Mouse (Mus musculus) limb, embryonic 14.5 days (tissue): Measurements from ENCODE around the gene Tshz2. TPM values are rescaled to one million over a fixed set of nuclear protein-coding genes. Genes with fewer than 3 reads are reported as not detected.

Source experiments
- ATAC-seq: fragments of 200-750 bp; cut with Nextera tagmentation; 2 replicates; pipeline ENCODE4 v1.8.0; 2017; ENCODE audit warnings: low read depth, moderate number of reproducible peaks, moderate TSS enrichment; ENCODE audit not compliant: low FRiP score
- DNase-seq: peaks from one replicate; pipeline ENCODE4 v3.0.0-alpha.2; 2015; ENCODE audit warnings: low spot score
- H3K27ac ChIP-seq: fragments of 300-500 bp; sonication (generic); replicated peaks from 2 replicates; pipeline ENCODE4 v1.5.1; 2014; ENCODE audit warnings: low read depth, mild to moderate bottlenecking, low read length, moderate library complexity, mixed read lengths
- H3K27me3 ChIP-seq: fragments of 300-500 bp; sonication (generic); 2 replicates; pipeline ENCODE4 v1.6.1; 2014; ENCODE audit warnings: low read length, mixed read lengths; ENCODE audit not compliant: control insufficient read depth, insufficient read depth
- H3K36me3 ChIP-seq: fragments of 300-500 bp; sonication (generic); 2 replicates; pipeline ENCODE4 v1.6.1; 2014; ENCODE audit warnings: mild to moderate bottlenecking, low read length, moderate library complexity, mixed read lengths; ENCODE audit not compliant: control insufficient read depth, insufficient read depth
- H3K4me1 ChIP-seq: fragments of 300-500 bp; sonication (generic); 2 replicates; pipeline ENCODE4 v1.6.1; 2014; ENCODE audit warnings: antibody characterized with exemption, low read length, mixed read lengths; ENCODE audit not compliant: control insufficient read depth, insufficient read depth
- H3K4me2 ChIP-seq: fragments of 300-500 bp; sonication (generic); replicated peaks from 2 replicates; pipeline ENCODE4 v1.6.1; 2014; ENCODE audit warnings: low read depth, mild to moderate bottlenecking, low read length, moderate library complexity; ENCODE audit not compliant: severe bottlenecking
- H3K4me3 ChIP-seq: fragments of 300-500 bp; sonication (generic); replicated peaks from 2 replicates; pipeline ENCODE4 v1.5.1; 2014; ENCODE audit warnings: low read length
- H3K9ac ChIP-seq: fragments of 300-500 bp; sonication (generic); 2 replicates; pipeline ENCODE4 v1.6.1; 2014; ENCODE audit warnings: mild to moderate bottlenecking, low read depth, low read length, moderate library complexity; ENCODE audit not compliant: severe bottlenecking
- H3K9me3 ChIP-seq: fragments of 300-500 bp; sonication (generic); 2 replicates; pipeline ENCODE4 v1.6.1; 2016; ENCODE audit warnings: low read length; ENCODE audit not compliant: control insufficient read depth
- POLR2A ChIP-seq: fragments of 200-500 bp; IDR thresholded peaks from 2 replicates; pipeline ENCODE4 v1.8.0; 2012; ENCODE audit warnings: inconsistent platforms, mild to moderate bottlenecking, moderate library complexity, borderline replicate concordance; ENCODE audit not compliant: insufficient read depth, insufficient read length; ENCODE audit errors: extremely low read depth
- WGBS: fragments of 180-500 bp; shearing (Covaris S2); extraction: QIAGEN DNeasy Blood & Tissue Kit; methylation state at CpG from one replicate; pipeline ENCODE4 v1.1.7; 2014; 5-methylcytosine and 5-hydroxymethylcytosine counted together
- polyA plus RNA-seq, 2 experiments: library from polyadenylated mRNA; depleted of rRNA in 1 of 2; stranded (reverse) in 1 of 2; unstranded in 1 of 2; fragments of >200 nt; fragmentation: Nextera tagmentation in 1 of 2; extraction: Ambion mirVana in 1 of 2; gene quantifications; 2 replicates each; pipeline versions ENCODE4 v1.2.1 to v1.2.3; 2012 to 2014

The Tshz2 gene
- polyA plus RNA-seq, 2 experiments = 7.3 to 29.2 TPM

GRCm38 (mm10) chr2:169906396-169906795, 273.6 kb downstream of the Tshz2 start:
- H3K9me3 ChIP-seq = no peaks in the 10 kb centered on the region
- no peak overlapping the region for H3K4me3 ChIP-seq
- H3K27ac ChIP-seq = no peak overlapping the region
- no peak overlapping the region for H3K9ac ChIP-seq
- no peak for TF ChIP-seq POLR2A
- H3K36me3 ChIP-seq = no peaks in the 10 kb centered on the region
- no peak for DNase-seq
- WGBS = 5% methylated on average over 9 of the region's 9 CpGs
- H3K27me3 ChIP-seq = no peaks in the 10 kb centered on the region; the same call in 1 of the 2 replicates
- peaks cover 7% of the 10 kb centered on the region for H3K4me1 ChIP-seq
- no peak for ATAC-seq
- no peak overlapping the region for H3K4me2 ChIP-seq

GRCm38 (mm10) chr2:169907979-169908378, 275.2 kb downstream of the Tshz2 start:
- ATAC-seq (no peak), DNase-seq (no peak)

GRCm38 (mm10) chr2:169910606-169911005, 277.8 kb downstream of the Tshz2 start:
- Histone ChIP-seq H3K4me3 (no peak overlapping the region), H3K4me2 (no peak overlapping the region), H3K36me3 (no peaks in the 10 kb centered on the region), H3K27ac (no peak overlapping the region), H3K9ac (no peak overlapping the region), H3K9me3 (no peaks in the 10 kb centered on the region), H3K4me1 (peaks cover 7% of the 10 kb centered on the region), H3K27me3 (no peaks in the 10 kb centered on the region; the same call in 1 of the 2 replicates)
- ATAC-seq = no peak
- DNase-seq = no peak
- WGBS = 62% methylated on average over 3 of the region's 4 CpGs
- TF ChIP-seq POLR2A = no peak

More at GRCm38 (mm10) chr2:169907979-169908378, 275.2 kb downstream of the Tshz2 start:
- H3K27me3 ChIP-seq = no peaks in the 10 kb centered on the region; the same call in 1 of the 2 replicates
- WGBS = 84% methylated on average over 7 of the region's 7 CpGs
- H3K36me3 ChIP-seq = no peaks in the 10 kb centered on the region
- no peak overlapping the region for H3K4me3 ChIP-seq
- H3K9me3 ChIP-seq = no peaks in the 10 kb centered on the region
- no peak overlapping the region for H3K27ac ChIP-seq
- H3K9ac ChIP-seq = no peak overlapping the region
- H3K4me2 ChIP-seq = no peak overlapping the region
- H3K4me1 ChIP-seq = peaks cover 7% of the 10 kb centered on the region
- no peak for TF ChIP-seq POLR2A

GRCm38 (mm10) chr2:169912826-169913225, 280.0 kb downstream of the Tshz2 start:
- H3K27ac ChIP-seq = no peak overlapping the region
- H3K27me3 ChIP-seq = no peaks in the 10 kb centered on the region
- WGBS = 90% methylated on average over 14 of the region's 14 CpGs
- no peak overlapping the region for H3K9ac ChIP-seq
- H3K4me2 ChIP-seq = no peak overlapping the region
- H3K4me3 ChIP-seq = no peak overlapping the region
- TF ChIP-seq POLR2A = no peak
- no peaks in the 10 kb centered on the region for H3K9me3 ChIP-seq
- DNase-seq = no peak
- ATAC-seq = no peak
- no peaks in the 10 kb centered on the region for H3K4me1 ChIP-seq
- no peaks in the 10 kb centered on the region for H3K36me3 ChIP-seq

- H3K4me3 ChIP-seq = no peak overlapping the region
- 87% methylated on average over 8 of the region's 8 CpGs for WGBS
- no peak overlapping the region for H3K27ac ChIP-seq
- H3K36me3 ChIP-seq = no peaks in the 10 kb centered on the region
- H3K9me3 ChIP-seq = no peaks in the 10 kb centered on the region
- no peak overlapping the region for H3K4me2 ChIP-seq
- DNase-seq (no peak), ATAC-seq (no peak)
- TF ChIP-seq POLR2A = no peak
- H3K9ac ChIP-seq = no peak overlapping the region
- H3K4me1 ChIP-seq = no peaks in the 10 kb centered on the region
- no peaks in the 10 kb centered on the region for H3K27me3 ChIP-seq
Observed at GRCm38 (mm10) chr2:169914903-169915302, 282.1 kb downstream of the Tshz2 start.

GRCm38 (mm10) chr2:169915326-169915725, 282.5 kb downstream of the Tshz2 start:
- no peak for TF ChIP-seq POLR2A
- 79% methylated on average over 13 of the region's 13 CpGs for WGBS

More at GRCm38 (mm10) chr2:169915326-169915725, 282.5 kb downstream of the Tshz2 start:
- no peaks in the 10 kb centered on the region for H3K4me1 ChIP-seq
- H3K4me3 ChIP-seq = no peak overlapping the region
- no peaks in the 10 kb centered on the region for H3K9me3 ChIP-seq
- no peaks in the 10 kb centered on the region for H3K27me3 ChIP-seq
- H3K36me3 ChIP-seq = no peaks in the 10 kb centered on the region
- DNase-seq = no peak
- no peak overlapping the region for H3K9ac ChIP-seq
- ATAC-seq = no peak
- no peak overlapping the region for H3K4me2 ChIP-seq
- H3K27ac ChIP-seq = no peak overlapping the region
